Mouse (Mus musculus): ENCODE measurements around the gene Dtx3l.

GRCm38 (mm10) chr16:35982902-35983516 lies 44.1 kb upstream of the Dtx3l start:
- TF ChIP-seq CTCF (IDR thresholded peaks at IDR 0.05; ENCODE audit: extremely low read depth, insufficient read depth, low read length): no peak
- TF ChIP-seq POLR2A (IDR thresholded peaks at IDR 0.05; ENCODE audit: extremely low read depth, insufficient read depth, low read length): no peak

Data from cortical plate, adult 2 months (tissue).